ENCODE assay signal across 9 mouse cellular contexts in the genomic region with DNA sequence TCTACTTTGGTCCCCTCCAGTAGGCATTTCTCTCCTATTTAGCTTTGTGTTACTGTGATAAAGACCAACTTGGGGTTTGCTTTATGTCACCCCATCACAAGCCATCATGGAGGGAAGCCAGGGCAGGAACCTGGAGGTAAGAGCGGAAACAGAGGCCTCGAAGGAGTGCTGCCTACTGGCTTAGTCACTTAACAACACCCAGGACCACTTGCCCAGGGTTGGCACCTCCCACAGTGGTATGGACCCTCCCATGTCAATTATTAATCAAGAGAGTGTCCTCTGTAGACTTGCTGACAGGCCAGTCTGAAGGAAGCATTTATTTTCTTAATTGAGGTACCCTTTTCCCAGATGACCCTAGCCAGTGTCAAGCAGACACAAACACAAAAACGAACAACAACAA. TPM values are rescaled to one million over a fixed set of nuclear protein-coding genes. Genes with fewer than 3 reads are reported as not detected.
A peak's percentile ranks its signal among the peaks of the same experiment; 100 is the strongest.
DNase-seq lines count a peak whose midpoint lies in the region; ATAC-seq and TF ChIP-seq lines count a peak whose summit lies in the region.
"Had no signal": no experiment of that assay in that cellular context is flagged by ENCODE, and none has a peak within 500 bp of the region (broad histone marks: within the 10 kb centered on the region; RNA-seq: fewer than 3 reads in every experiment).

No protein-coding gene starts in this region.

- ATAC-seq in lung, embryonic 14.5 days (ENCODE audit: insufficient read depth): no peak
- no peak for ATAC-seq in forebrain, postnatal 0 days

- H3K4me1 ChIP-seq in lung, embryonic 14.5 days (ENCODE audit: insufficient read depth): peaks cover 7% of the 10 kb centered on the region; the same call in 1 of the 2 replicates
- H3K4me1 ChIP-seq in forebrain, postnatal 0 days (ENCODE audit: insufficient read depth): peaks cover 11% of the 10 kb centered on the region

- DNase-seq in lung, embryonic 14.5 days: no peak
- no peak for DNase-seq in lung, postnatal 10 days
- DNase-seq in forebrain, postnatal 0 days: no peak
- DNase-seq in kidney, postnatal 4 days: peak; percentile 49 to 68
- peak; percentile 24 for DNase-seq in splenic B cell, adult 2 months (ENCODE audit: low read depth, low spot score)
- no peak for DNase-seq in ovary, postnatal 36 days (ENCODE audit: low spot score)
- DNase-seq in right cerebral cortex, postnatal 14 days: no peak
- no peak for DNase-seq in cerebellum, adult 8-10 months

- no peaks in the 10 kb centered on the region for H3K27me3 ChIP-seq in lung, embryonic 14.5 days (ENCODE audit: insufficient read depth, low read length)
- no peaks in the 10 kb centered on the region for H3K27me3 ChIP-seq in forebrain, postnatal 0 days (ENCODE audit: insufficient read depth, low read length)
- no peaks in the 10 kb centered on the region; the same call in 1 of the 2 replicates for H3K27me3 ChIP-seq in splenic B cell, adult 2 months (ENCODE audit: control insufficient read depth, insufficient read depth, low read length, poor library complexity, severe bottlenecking)

- peak overlapping the region; percentile 97 for H3K27ac ChIP-seq in lung, embryonic 14.5 days (ENCODE audit: low read depth)
- H3K27ac ChIP-seq in forebrain, postnatal 0 days (ENCODE audit: low read depth, low read length): peak overlapping the region; percentile 94

- no peak for TF ChIP-seq CTCF in lung, embryonic 14.5 days (IDR thresholded peaks at IDR 0.05; ENCODE audit: low read depth)
- no peak for TF ChIP-seq CTCF in forebrain, postnatal 0 days (IDR thresholded peaks at IDR 0.05; ENCODE audit: low read depth)

- WGBS in lung, embryonic 14.5 days: 42% methylated on average over 3 of the region's 3 CpGs
- WGBS in forebrain, postnatal 0 days: 59% methylated on average over 3 of the region's 3 CpGs

- peak overlapping the region; percentile 58 for H3K4me3 ChIP-seq in lung, embryonic 14.5 days (ENCODE audit: low read depth, low read length)
- peak overlapping the region; percentile 61 for H3K4me3 ChIP-seq in forebrain, postnatal 0 days (ENCODE audit: low read depth, low read length)

- peak overlapping the region; percentile 65 for H3K9ac ChIP-seq in lung, embryonic 14.5 days
- H3K9ac ChIP-seq in forebrain, postnatal 0 days: peak overlapping the region; percentile 78

- H3K9me3 ChIP-seq in lung, embryonic 14.5 days (ENCODE audit: low read depth, low read length): no peaks in the 10 kb centered on the region
- H3K9me3 ChIP-seq in forebrain, postnatal 0 days (ENCODE audit: low read length): no peaks in the 10 kb centered on the region

- no peaks in the 10 kb centered on the region for H3K36me3 ChIP-seq in lung, embryonic 14.5 days (ENCODE audit: insufficient read depth)
- H3K36me3 ChIP-seq in forebrain, postnatal 0 days (ENCODE audit: insufficient read depth): no peaks in the 10 kb centered on the region
- H3K36me3 ChIP-seq in splenic B cell, adult 2 months (ENCODE audit: control insufficient read depth, insufficient read depth, low read length, poor library complexity, severe bottlenecking): no peaks in the 10 kb centered on the region

- H3K4me2 ChIP-seq in lung, embryonic 14.5 days: peak overlapping the region; percentile 56
- H3K4me2 ChIP-seq in forebrain, postnatal 0 days (ENCODE audit: low read depth): peak overlapping the region; percentile 72

RNA-seq across cellular contexts. Expression of gene Pgap3, which starts 0.5 kb away (rescaled TPM):
- 10.9 and 11.6 TPM in 2 replicates for polyA plus RNA-seq in lung, embryonic 14.5 days (2014; fragmentation: Nextera tagmentation; extraction: Ambion mirVana)
- 10.9 and 11.0 TPM in 2 replicates for total RNA-seq in forebrain, postnatal 0 days (2014; rRNA removed)
- polyA plus RNA-seq in forebrain, postnatal 0 days (2015; fragmentation: Nextera tagmentation; extraction: Ambion mirVana): 7.1 and 7.6 TPM in 2 replicates

RNA-seq across cellular contexts. Expression of gene Erbb2, which starts 11.5 kb away (rescaled TPM):
- 42.7 and 46.5 TPM in 2 replicates for polyA plus RNA-seq in lung, embryonic 14.5 days (2014; fragmentation: Nextera tagmentation; extraction: Ambion mirVana)
- 3.8 and 4.9 TPM in 2 replicates for total RNA-seq in forebrain, postnatal 0 days (2014; rRNA removed)
- 2.4 and 3.7 TPM in 2 replicates for polyA plus RNA-seq in forebrain, postnatal 0 days (2015; fragmentation: Nextera tagmentation; extraction: Ambion mirVana)

RNA-seq across cellular contexts. Expression of gene Pnmt, which starts 14.6 kb away (rescaled TPM):
- not detected in 2 replicates for polyA plus RNA-seq in lung, embryonic 14.5 days (2014; fragmentation: Nextera tagmentation; extraction: Ambion mirVana)
- total RNA-seq in forebrain, postnatal 0 days (2014; rRNA removed): 1.0 and 1.8 TPM in 2 replicates
- 1.7 and 3.5 TPM in 2 replicates for polyA plus RNA-seq in forebrain, postnatal 0 days (2015; fragmentation: Nextera tagmentation; extraction: Ambion mirVana)
- total RNA-seq: neutrophil, adult 5-6 weeks had no signal

RNA-seq across cellular contexts. Expression of gene Tcap, which starts 17.2 kb away (rescaled TPM):
- 3.8 TPM in 1 of 2 replicates, not detected in the other for polyA plus RNA-seq in lung, embryonic 14.5 days (2014; fragmentation: Nextera tagmentation; extraction: Ambion mirVana)
- total RNA-seq in forebrain, postnatal 0 days (2014; rRNA removed): 0.23 TPM in 1 of 2 replicates, not detected in the other
- polyA plus RNA-seq in forebrain, postnatal 0 days (2015; fragmentation: Nextera tagmentation; extraction: Ambion mirVana): not detected in 2 replicates
- total RNA-seq: neutrophil, adult 5-6 weeks had no signal

RNA-seq across cellular contexts. Expression of gene Mien1, which starts 38.0 kb away (rescaled TPM):
- 62.9 and 65.3 TPM in 2 replicates for polyA plus RNA-seq in lung, embryonic 14.5 days (2014; fragmentation: Nextera tagmentation; extraction: Ambion mirVana)
- 73.1 and 105 TPM in 2 replicates for total RNA-seq in forebrain, postnatal 0 days (2014; rRNA removed)
- polyA plus RNA-seq in forebrain, postnatal 0 days (2015; fragmentation: Nextera tagmentation; extraction: Ambion mirVana): 272 and 326 TPM in 2 replicates

Comparison
In these comparisons a context has a peak if more than half of its experiments do, and no peak if none do; other contexts are left out.
1. DNase-seq: peak in kidney, postnatal 4 days (2 of 2) and splenic B cell, adult 2 months (single experiment); none in lung, embryonic 14.5 days (single experiment), lung, postnatal 10 days (single experiment), forebrain, postnatal 0 days (single experiment), ovary, postnatal 36 days (single experiment), right cerebral cortex, postnatal 14 days (single experiment) and cerebellum, adult 8-10 months (single experiment).